Mouse (Mus musculus): Measurements from ENCODE around the gene Rab4b.
A peak's percentile ranks its signal among the peaks of the same experiment; 100 is the strongest.

Rab4b gene

DNA sequence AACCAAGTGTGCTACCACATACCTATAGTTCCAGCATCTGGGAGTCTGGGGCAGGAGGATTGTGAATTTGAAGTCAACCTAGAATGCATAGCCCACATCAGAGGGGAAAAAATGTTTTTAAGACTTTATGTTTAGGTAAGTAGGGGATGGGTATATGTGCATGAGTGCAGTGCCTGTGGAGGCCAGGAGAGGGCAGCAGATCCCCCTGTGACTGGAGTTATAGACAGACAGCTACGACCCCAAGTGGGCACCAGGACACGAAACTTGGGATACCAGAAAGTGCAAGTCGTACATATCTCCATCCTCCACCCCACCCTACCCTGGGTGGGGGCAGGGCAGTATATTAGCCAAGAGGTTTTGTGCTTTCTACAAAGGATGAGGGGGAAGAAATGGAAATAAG is 6.3 kb upstream of the Rab4b start:
- DNase-seq (ENCODE audit: low spot score) = no peak

GRCm38 (mm10) chr7:27182498-27182897 is 3.8 kb upstream of the Rab4b start:
- no peak for DNase-seq (ENCODE audit: low spot score)

DNA sequence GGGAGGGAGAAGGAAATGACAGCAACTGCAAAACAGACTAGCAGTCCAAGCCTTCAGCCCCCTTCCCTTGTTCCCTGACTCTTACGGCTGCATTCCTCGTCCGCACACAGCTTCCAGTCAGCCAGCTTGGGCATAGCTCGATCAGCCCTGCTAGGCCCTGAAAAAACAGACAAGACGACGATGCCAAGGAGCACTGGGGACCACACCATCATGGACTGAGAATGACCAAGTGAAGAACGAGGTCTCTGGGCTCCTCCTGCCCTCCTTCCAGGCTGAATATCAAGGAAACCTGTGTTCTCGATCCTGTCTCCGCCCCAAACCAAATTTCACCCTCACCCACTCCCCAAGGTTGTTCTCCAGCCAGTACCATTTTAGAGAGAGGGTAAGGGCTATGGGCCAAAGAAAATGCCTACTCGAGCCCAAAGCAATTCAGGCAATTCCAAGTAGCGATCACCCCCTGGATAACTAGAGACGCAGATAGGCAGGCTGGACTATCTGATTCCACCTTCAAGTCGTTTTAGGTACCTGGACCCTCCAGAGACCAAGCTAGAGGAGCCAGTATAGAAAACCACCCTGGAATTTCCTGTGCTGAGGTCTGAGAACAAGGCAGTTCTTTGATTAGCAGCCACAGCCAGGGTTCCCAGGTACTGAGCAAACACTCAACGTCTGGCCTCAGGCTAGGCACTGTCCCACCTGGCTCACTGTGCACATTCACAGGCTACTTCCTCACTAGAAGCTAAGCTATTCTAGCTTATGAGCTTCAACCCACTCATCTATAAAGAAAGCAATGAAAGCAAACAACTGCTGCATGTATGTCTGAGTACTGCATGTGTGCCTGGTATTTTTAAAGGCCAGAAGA is 2.4 kb upstream of the Rab4b start, which contains the start of the genes Gm21983 and Mia:
Gene Gm21983 (minus strand): TSS at position 250 of the 859 bp plus-strand sequence.
Gene Mia (minus strand): TSS at position 321 of the 859 bp plus-strand sequence.
- DNase-seq (ENCODE audit: low spot score) = no peak

DNA sequence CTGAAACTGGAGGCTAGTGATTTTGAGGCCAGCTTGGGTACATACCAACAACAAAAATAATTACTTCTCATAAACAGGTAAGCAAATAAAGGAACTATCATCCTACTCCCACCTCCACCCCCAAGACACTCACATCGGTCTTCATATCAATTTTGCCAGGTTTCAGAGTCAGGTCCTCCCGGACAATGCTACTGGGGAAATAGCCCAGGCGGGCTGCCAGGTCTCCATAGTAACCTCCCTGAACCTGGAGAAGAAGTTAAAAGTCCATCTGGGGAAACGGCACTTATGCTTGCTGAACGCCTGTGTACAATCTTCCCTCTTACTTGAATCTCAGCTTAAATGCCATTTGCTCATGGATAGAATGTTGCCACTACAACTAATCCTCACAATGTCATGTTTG is 1.3 kb upstream of the Rab4b start:
- no peak for DNase-seq (ENCODE audit: low spot score)

DNA sequence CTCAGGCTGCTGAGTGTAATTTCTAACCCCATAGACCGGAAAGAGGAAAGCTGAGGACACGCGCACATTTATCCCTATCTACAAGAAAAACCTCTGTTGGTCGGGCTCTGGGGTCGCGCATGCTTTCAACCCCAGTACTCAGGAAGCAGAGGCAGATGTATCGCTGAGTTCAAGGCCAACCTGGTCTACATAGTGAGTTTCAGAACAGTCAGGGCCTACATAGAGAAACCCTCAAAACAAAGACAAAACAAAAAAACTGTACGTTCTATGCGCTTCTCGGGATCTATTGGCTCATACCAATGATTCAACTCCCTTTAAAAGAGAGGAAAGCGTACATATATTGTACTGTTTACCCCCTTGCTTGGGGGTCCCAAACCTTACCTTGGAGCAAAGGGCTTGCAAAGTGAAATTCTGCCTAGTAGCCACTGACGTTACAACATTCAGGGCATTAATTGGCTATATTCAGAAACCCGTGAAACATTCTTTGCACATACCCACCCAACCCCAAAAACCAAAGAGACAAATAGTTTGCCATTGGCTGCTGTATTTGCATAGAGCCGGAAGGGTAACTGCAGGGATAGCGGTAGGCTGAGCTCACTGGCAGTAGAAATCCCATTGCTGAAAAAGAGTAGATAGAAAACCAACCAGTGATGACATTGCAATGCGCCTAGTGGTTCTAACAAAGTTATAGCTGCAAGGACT is 672 bp upstream of the Rab4b start:
- no peak for DNase-seq (ENCODE audit: low spot score)

GRCm38 (mm10) chr7:27177942-27178323 is 763 bp downstream of the Rab4b start:
- no peak for DNase-seq (ENCODE audit: low spot score)

DNA sequence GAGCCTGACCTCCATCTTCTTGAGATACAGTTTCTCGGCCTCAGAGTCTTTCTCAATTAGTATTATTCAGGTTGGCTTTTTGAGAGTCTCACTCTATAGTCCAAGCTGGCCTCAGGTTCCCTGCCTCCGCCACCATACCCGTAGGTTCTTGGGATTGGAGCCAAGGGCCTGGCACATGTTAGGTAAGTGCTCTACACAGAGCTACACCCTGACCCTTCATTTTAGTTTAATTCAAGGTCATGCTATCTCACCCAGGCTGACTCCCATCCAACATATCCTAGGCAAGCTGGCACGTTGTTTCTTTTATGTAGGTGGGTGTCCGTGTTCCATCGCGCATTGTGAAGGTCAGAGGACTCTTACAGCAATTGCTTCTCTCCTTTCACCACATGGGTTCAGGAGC is 3.8 kb downstream of the Rab4b start:
- DNase-seq (ENCODE audit: low spot score) = no peak

DNA sequence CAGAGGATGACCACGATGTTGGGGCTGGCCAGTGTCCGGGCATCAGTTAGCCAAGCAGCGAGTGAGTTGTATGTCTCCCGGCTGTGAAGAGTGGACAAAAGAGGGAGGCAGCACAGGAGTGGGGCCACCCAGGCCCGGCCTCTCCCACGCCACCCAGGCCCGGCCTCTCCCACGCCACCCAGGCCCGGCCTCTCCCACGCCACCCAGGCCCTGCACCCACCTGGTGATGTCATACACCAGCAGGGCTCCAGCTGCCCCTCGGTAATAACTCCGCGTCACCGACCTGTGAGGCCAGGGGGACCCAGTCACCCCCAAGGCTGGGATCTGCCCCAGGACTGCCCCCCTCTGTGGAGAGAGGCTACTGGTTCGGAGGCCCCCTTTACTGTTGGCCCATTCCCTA is 4.2 kb downstream of the Rab4b start:
- DNase-seq (ENCODE audit: low spot score) = no peak

- DNase-seq (ENCODE audit: low spot score) = no peak
Measured at GRCm38 (mm10) chr7:27170981-27171380, 7.7 kb downstream of the Rab4b start.

GRCm38 (mm10) chr7:27168371-27168770 is 10.3 kb downstream of the Rab4b start:
- no peak for DNase-seq (ENCODE audit: low spot score)

GRCm38 (mm10) chr7:27167475-27168094 is 11.1 kb downstream of the Rab4b start:
- no peak for DNase-seq (ENCODE audit: low spot score)

- DNase-seq (ENCODE audit: low spot score) = peak; percentile 93
Measured at GRCm38 (mm10) chr7:27166614-27167474, 11.9 kb downstream of the Rab4b start, which contains the start of gene Egln2. Egln2 (minus strand) TSS chr7:27166802.

DNA sequence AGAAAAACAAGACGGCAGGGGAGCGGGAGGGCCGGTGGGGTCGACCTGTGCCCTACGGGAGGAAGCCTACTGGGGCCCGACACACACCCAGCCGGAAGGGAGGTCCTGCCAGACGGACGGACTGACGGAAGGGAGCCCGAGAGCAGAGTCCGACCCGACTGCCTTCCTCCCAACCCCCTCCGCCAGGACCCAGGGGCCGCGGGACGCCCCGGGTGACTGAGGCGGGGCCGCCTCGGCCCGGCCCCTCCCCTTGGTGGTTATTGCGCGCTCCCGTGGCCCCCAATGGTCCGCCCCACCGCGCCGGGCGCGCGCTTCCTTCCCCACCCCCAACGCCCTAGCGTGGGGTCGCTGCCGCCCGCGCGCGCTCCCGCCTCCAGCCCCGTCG is 12.5 kb downstream of the Rab4b start:
- no peak for DNase-seq (ENCODE audit: low spot score)

DNA sequence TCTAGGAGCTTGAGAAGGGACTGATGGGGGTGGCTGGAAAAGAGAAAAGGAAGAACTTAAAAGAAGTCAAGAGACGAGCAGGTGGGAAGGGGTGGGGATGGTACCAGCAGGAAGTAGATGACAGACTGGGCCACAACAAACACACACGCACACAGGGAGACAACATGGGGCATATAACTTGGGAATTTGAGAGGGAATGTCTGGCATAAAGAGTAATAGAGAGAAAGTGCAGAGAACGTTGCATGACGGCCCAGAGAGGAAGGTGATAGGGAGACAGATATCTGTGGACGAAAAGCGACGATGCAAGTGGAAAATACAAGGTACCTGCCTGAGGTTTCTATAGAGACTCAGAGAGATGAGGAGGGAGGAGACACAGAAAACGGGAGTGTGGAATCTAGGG is 13.0 kb downstream of the Rab4b start:
- DNase-seq (ENCODE audit: low spot score) = no peak

- DNase-seq (ENCODE audit: low spot score) = no peak
Measured at GRCm38 (mm10) chr7:27165007-27165655, 13.6 kb downstream of the Rab4b start.

DNA sequence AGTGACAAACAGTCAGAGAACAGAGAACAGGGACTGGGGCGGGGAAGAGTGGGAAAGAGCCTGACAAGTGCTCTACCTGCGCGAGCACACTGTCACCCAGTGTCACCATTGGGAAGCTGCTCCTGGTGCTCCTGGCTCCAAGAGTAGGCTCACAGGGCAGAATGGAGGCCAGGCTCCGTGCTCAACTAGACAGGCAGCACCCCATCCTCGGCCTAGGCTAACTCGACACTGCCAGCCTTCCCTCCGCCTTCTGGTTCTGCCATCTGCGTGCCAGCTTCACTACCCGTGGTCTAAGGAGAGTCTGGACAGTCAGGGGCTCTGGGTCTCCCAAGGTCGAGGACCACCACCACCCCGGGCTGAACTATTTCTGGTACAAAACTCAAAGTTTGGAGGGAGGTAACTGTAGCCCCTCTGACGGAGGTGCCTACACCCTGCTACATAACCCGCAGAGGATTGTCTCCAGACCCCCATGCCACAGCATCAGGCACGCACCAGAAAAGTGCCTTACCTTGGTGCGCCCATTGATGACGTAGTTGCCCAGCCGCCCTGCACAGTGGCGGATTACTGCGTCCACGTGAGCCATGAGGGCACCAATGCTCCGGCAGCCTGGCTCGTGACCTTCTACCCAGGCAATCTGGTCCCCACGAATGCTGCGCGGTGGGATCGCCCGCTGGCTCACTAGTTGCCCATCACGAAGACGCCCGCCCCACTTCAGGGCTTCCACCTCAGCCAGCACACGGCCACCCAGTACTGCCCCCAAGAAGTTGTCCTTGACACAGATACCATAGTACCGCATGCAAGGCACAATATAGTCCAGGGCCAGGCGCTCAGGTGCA is 14.4 kb downstream of the Rab4b start:
- DNase-seq (ENCODE audit: low spot score) = no peak

GRCm38 (mm10) chr7:27163450-27163805 is 15.3 kb downstream of the Rab4b start:
- DNase-seq (ENCODE audit: low spot score) = no peak

DNA sequence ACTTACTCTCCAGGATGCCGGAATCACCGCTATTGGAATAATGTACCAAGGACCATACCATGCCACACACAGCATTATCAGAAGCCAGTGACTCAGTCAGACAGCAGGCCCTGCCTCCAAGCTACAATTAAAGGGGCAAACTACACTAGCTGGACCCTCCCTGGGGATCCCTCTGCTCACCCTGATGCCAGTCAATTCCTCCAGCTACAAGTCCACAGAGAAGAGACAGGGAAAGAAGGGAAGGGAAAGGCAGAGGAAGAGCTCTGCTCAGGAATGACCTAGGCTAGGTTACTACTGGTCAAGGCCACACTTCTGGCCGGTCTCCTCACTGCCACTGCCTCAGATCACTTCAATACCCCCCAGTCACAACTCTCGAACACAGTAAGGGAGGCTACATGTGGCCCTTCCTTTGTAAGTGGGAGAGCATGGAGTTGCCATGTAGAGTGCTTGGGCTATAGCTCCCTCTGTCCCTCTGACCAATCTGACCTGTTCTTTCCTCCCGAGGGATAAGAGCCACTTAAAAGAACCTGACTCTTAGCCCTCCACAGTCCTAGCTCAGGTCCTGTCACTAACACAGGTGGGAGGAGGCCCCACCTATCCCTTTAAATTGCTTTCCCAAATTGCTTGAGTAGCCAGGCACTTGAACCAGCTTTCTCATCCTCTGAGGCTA is 15.8 kb downstream of the Rab4b start:
- DNase-seq (ENCODE audit: low spot score) = no peak

DNA sequence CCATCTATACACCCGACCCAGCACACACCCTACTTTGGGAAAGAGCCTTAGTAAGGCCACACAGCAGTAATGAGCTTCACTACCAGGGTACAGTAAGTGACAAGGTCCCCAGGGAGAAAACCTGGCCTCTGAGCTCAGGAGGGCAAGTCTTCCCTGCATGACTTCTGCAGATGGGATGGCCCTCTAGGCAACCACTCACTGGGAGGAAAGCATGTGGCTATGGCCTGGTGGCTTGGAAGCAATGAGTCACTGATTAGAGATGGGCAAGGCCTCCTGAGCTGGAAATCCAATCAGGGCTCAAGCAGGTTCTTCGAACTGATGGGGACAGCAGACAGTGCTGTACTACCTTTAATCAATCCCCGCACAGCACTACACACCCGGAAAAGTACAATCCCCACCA is 17.0 kb downstream of the Rab4b start:
- DNase-seq (ENCODE audit: low spot score) = no peak

GRCm38 (mm10) chr7:27160921-27161320 is 17.8 kb downstream of the Rab4b start:
- no peak for DNase-seq (ENCODE audit: low spot score)

All from left cerebral cortex, adult 11 months (tissue).